Mouse (Mus musculus) kidney, adult 9 months (tissue): ENCODE measurements at regions not wholly inside any gene's neighbourhood (a gene's known extent, or its start where the extent isn't known, plus 50 kb on each side); places are given as distances from the start of the nearest gene placed in this dataset.
"Not testable (repeated sequence)": the region's sequence is repeated elsewhere in the genome, so short reads cannot be mapped to it uniquely, and the experiment has no call there.

Source experiments
- DNase-seq: peaks from one replicate; pipeline ENCODE4 v3.0.0; 2022

- DNase-seq: no peak
These were observed 68.1 kb upstream of the Adamts18 start for GRCm38 (mm10) chr8:113916649-113917048.

DNA sequence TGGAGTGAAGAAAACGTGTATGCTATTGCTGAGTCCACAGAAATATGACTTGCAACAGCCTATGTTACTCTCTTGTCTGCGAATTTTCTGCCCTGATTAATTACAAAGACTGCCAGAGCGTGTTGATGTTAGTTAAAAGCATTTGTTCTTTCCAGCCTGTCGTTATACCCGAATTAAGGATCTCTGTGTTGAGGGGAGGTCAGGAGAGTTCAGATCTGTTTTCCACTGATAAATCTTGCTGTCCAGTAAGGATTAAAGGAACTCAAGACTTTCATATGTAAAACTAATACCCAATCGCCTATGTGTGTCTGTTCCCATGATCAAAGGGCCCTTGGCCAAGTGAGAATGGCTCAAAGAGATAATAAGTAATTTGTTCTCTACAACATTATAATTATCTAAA is 68.7 kb upstream of the Adamts18 start:
- no peak for DNase-seq

- no peak for DNase-seq
These were observed 71.8 kb upstream of the Adamts18 start for GRCm38 (mm10) chr8:113920306-113920705.

DNA sequence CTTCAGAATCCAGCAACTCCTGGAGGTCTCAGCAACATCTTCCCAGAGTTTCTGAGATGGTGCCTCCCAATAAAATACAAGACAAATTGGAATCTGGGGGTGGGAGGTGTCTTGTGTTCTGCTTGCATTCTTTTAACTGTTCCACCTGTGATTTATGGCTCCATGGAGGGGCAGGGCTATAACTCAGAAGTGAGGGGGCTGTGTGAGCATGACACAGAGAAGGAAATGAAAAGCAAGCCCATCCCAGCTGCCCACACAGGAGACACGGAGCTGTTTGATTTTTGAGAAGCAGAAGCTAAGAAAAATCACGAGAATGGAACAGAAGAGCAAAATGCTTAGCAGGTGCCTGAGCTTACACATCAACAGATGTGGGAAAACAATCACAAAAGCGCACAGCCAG is 74.8 kb upstream of the Adamts18 start:
- no peak for DNase-seq

DNA sequence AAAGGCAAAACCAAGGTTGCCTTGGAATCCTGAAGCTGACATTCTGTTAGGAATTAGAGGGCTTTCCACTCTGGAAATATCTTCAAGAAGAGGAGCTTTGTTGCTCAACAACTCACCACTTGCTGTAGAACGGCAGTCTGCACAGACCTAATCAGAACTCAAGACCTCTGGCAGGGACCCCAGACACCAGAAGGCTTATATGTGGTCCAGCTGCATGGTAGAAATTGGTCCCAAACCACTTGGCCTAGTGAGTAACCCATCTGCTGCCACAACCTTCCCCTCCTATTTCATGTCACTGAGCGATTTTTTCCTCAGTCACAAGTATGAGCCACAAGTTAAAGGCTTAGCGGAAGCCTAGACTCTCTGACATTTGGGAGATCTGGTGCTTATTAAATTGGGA is 105.2 kb upstream of the Adamts18 start:
- no peak for DNase-seq

- no peak for DNase-seq
These were observed 108.0 kb upstream of the Adamts18 start for GRCm38 (mm10) chr8:113956439-113957043.

- DNase-seq: peak; percentile 3
These were observed 109.3 kb upstream of the Adamts18 start for GRCm38 (mm10) chr8:113957821-113958220.

DNA sequence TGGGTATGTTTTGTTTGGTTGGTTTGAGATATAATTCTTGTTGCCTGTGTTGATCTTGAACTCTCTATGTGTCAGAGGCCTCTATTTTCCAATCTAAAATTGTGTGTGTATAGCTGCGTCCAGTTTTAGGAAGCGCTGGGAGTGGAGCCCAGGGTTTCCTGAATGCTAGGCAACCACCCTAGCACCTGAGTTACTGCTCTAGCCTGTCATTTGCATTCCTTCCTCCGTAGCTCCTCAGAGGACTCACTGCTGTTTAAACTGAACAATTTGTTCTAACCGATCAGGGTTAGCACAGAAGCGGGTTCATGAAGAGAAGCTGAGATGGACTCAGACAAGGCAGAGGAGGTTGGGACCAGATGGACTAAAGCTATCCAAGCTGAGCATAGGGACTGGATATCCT is 127.3 kb upstream of the Adamts18 start:
- no peak for DNase-seq

GRCm38 (mm10) chr8:113976626-113977025 is 128.1 kb upstream of the Adamts18 start:
- no peak for DNase-seq

DNA sequence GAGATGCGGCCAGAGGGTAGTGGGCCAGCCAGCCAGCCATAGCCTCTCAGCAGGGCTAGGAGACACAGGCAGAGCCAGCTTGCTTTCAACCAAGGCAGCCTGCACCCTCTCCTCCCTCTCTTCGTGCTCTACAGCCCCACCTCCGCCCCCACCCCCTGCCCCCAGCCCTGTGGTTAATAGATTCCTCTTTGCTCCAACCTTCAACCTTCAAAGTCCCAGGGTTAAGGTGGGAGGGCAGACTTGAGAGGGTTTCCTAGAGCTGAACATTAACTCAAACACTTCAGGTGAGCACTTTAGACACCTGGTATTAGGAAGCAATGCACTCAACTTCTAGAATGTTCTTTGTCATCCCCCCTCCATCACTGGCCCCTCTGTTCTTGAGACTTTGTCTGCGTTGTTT is 128.5 kb upstream of the Adamts18 start:
- DNase-seq: no peak

DNA sequence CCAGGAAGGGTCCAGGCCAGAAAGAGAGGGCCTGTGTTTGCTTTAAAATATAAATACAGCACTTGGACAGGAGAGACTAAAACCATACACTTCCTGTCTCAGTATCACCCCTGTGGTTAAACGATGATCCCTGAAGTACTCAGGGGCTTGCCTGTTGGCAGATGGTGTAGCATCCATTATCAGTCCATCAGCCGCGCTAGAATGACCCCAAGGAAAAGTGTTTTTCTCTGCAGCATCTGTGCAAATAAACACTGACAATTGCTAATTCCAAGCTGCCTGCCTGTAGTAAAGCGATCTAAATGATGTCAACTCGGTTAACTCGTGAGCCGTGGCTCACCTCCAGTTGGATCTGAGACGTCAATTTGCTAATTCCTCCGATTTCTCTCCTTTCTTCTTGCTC is 130.4 kb upstream of the Adamts18 start:
- no peak for DNase-seq

- DNase-seq: no peak
These were observed 131.3 kb upstream of the Adamts18 start for GRCm38 (mm10) chr8:113979837-113980236.

GRCm38 (mm10) chr8:113981339-113981738 is 132.8 kb upstream of the Adamts18 start:
- no peak for DNase-seq

GRCm38 (mm10) chr8:113984845-113985244 is 136.3 kb upstream of the Adamts18 start:
- DNase-seq: peak; percentile 64

GRCm38 (mm10) chr8:113985471-113985870 is 136.9 kb upstream of the Adamts18 start:
- no peak for DNase-seq

DNA sequence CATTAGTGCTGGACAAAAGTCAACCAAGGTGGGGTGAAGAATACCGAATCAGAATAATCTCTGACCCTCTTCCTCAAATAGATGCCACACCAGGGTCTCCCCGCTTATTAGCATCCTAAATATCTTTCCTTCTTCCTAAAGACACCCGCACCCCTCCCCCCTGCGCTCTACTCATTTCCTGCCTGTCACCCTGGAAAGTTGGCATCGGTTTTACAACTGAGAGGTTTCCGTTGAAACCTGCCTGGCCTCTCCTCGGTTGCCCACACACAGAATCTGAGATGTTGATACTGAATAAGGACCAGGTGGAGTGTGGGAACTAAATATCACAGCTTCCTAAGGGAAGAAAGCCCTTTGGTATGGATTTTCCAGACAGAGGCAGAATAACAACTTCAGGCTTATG is 137.4 kb upstream of the Adamts18 start:
- peak; percentile 7 for DNase-seq

GRCm38 (mm10) chr8:113990718-113991117 is 142.2 kb upstream of the Adamts18 start:
- DNase-seq: no peak

DNA sequence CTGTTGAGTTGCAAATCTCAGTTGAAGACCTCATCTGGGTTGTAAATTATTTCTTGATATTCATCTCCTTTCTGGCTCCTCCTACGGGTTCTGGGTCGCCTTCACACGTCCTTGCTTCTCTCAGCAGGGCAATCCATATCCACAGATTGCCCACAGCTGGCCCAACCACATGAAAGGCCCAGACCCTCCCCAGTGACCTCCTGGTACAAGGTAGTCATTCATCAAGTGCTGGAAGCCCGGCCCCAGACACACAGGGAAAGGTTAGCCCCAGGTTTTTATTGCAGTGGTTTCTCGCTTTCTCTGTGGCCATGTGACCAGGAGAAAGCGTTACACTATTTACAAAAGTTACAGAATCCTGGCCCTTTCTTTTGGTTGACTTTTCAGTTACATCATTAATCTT is 134.5 kb upstream of the Nudt7 start:
- DNase-seq: no peak

- no peak for DNase-seq
These were observed 131.7 kb upstream of the Nudt7 start for GRCm38 (mm10) chr8:114001674-114002073.

GRCm38 (mm10) chr8:114004436-114004835 is 128.9 kb upstream of the Nudt7 start:
- DNase-seq: no peak

DNA sequence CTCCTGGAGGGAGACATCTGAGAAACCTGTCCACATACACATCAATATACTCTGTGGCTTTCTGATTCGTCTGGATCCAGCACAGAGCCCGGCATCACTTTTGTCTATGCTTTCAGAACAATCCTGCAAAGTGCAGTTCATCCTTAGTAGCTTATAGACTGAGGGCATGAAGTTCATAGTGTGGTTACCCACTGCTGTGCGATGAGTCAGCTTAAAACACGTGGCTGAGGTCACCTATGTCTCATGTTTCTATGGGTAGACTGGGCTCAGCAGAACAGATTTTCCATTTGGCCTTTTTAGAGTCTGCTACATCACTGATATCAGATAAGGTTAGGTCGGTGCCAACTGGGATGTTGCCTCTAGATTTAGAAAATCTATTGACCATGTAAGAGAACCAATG is 126.8 kb upstream of the Nudt7 start:
- no peak for DNase-seq

DNA sequence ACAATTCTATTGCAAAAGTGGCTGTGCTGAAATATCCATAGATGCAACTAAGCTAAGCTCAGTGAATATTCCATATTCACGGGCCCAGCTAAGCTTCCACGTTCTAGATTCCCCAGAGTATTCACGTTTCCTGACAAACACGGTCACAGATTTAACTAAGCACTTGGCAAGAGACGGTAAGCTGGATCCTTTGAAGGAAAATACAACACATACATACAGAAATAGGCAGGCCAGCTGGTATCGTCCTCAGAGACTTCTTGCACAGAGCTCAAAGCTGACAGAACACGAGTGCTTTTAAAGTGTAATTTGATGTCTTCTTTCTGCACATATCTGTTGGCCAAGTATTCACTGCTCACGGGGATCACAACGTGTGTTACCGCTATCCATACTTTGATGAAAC is 126.3 kb upstream of the Nudt7 start:
- DNase-seq: no peak

GRCm38 (mm10) chr8:114018364-114018763 is 115.0 kb upstream of the Nudt7 start:
- peak; percentile 2 for DNase-seq

DNA sequence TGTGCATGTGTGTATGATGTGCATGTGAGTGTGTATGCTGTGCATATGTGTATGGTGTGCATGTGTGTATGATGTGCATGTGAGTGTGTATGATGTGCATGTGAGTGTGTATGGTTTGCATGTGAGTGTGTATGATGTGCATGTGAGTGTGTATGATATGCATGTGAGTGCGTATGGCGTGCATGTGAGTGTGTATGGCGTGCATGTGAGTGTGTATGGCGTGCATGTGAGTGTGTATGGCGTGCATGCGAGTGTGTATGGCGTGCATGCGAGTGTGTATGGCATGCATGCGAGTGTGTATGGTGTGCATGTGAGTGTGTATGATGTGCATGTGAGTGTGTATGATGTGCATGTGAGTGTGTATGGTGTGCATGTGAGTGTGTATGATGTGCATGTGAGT is 103.2 kb upstream of the Nudt7 start:
- not testable (repeated sequence) for DNase-seq

- no peak for DNase-seq
These were observed 80.9 kb upstream of the Nudt7 start for GRCm38 (mm10) chr8:114052426-114052825.

GRCm38 (mm10) chr8:114063566-114063965 is 69.8 kb upstream of the Nudt7 start:
- no peak for DNase-seq
